Mouse (Mus musculus) C2C12 (cell line): ENCODE measurements around the gene Ndufs4. TPM values are rescaled to one million over a fixed set of nuclear protein-coding genes. Genes with fewer than 3 reads are reported as not detected.

ENCODE experiments used
- H3K27me3 ChIP-seq: one replicate; pipeline ENCODE4 v1.6.1; 2011; ENCODE audit not compliant: control insufficient read depth, insufficient read depth, insufficient read length
- H3K36me3 ChIP-seq: one replicate; pipeline ENCODE4 v1.6.1; 2011; ENCODE audit not compliant: control insufficient read depth, insufficient read depth
- H3K4me3 ChIP-seq: one replicate; pipeline ENCODE4 v1.5.1; 2011; ENCODE audit warnings: mild to moderate bottlenecking, control low read depth; ENCODE audit not compliant: poor library complexity, insufficient read depth, severe bottlenecking
- H3K79me2 ChIP-seq: one replicate; pipeline ENCODE4 v1.6.1; 2011; ENCODE audit not compliant: control insufficient read depth, insufficient read depth
- H3K79me3 ChIP-seq: one replicate; pipeline ENCODE4 v1.6.1; 2011; ENCODE audit warnings: low read depth, control low read depth
- H3ac ChIP-seq: one replicate; pipeline ENCODE3; 2011; ENCODE audit warnings: low read depth; ENCODE audit not compliant: control insufficient read depth, insufficient read length
- CEBPB ChIP-seq: IDR thresholded peaks from one replicate; pipeline ENCODE4 v1.6.1; 2011; ENCODE audit warnings: low read depth, mild to moderate bottlenecking, control low read depth, moderate library complexity
- CTCF ChIP-seq: IDR thresholded peaks from one replicate; pipeline ENCODE4 v1.5.1; 2011; ENCODE audit not compliant: control insufficient read depth, insufficient read depth, insufficient read length
- FOSL1 ChIP-seq: IDR thresholded peaks from one replicate; pipeline ENCODE4 v1.8.0; 2011; ENCODE audit warnings: mild to moderate bottlenecking, low read length; ENCODE audit not compliant: poor library complexity, insufficient read depth, severe bottlenecking
- MAX ChIP-seq: IDR thresholded peaks from one replicate; pipeline ENCODE4 v1.6.1; 2011; ENCODE audit warnings: mild to moderate bottlenecking, control low read depth
- MYOD1 ChIP-seq: IDR thresholded peaks from one replicate; pipeline ENCODE4 v1.6.1; 2011; ENCODE audit warnings: low read depth; ENCODE audit not compliant: control insufficient read depth, insufficient read length
- MYOG ChIP-seq: IDR thresholded peaks from one replicate; pipeline ENCODE4 v1.6.1; 2011; ENCODE audit not compliant: control insufficient read depth, insufficient read length; ENCODE audit errors: extremely low read depth
- USF1 ChIP-seq: IDR thresholded peaks from one replicate; pipeline ENCODE4 v1.6.1; 2011; ENCODE audit warnings: low read depth, mild to moderate bottlenecking, control low read depth, moderate library complexity
- long read RNA-seq, 2 experiments: library from polyadenylated mRNA; unstranded; transcript quantifications; one replicate each; pipeline ENCODE4 v2.0.0; 2019 to 2020
- polyA plus RNA-seq: library from polyadenylated mRNA; unstranded; fragments of >200 nt; fragmentation: generic; extraction: Trizol; gene quantifications from one replicate; pipeline ENCODE4 v1.2.1, GENCODE M21; 2012; ENCODE audit warnings: missing spikeins

The Ndufs4 gene
- polyA plus RNA-seq = 98.9 TPM
- long read RNA-seq, experiment 1, transcript Ndufs4-201 (5 exons, 1,698 nt) = major isoform, 70 of 82 reads
- long read RNA-seq, experiment 1, partial matches to known transcripts = 3 of 82 reads
- long read RNA-seq, experiment 1, other reads (novel, unspliced or antisense) = 1 of 82 reads
- long read RNA-seq, experiment 2, transcript Ndufs4-201 (5 exons, 1,698 nt) = major isoform, 23 of 25 reads
- long read RNA-seq, experiment 2, partial matches to known transcripts = 0 of 25 reads
- long read RNA-seq, experiment 2, other reads (novel, unspliced or antisense) = 0 of 25 reads

GRCm38 (mm10) chr13:114388211-114388965, at the start of gene Ndufs4:
TSS of gene Ndufs4 (minus strand) at chr13:114388258.
- H3K79me2 ChIP-seq = peaks cover 34% of the 10 kb centered on the region
- H3K4me3 ChIP-seq = peak within 1 kb of the TSS; percentile 80
- no peaks in the 10 kb centered on the region for H3K27me3 ChIP-seq
- H3ac ChIP-seq = peak within 1 kb of the TSS; percentile 91
- no peaks in the 10 kb centered on the region for H3K36me3 ChIP-seq
- TF ChIP-seq MAX (no peak), USF1 (no peak), MYOG (no peak), MYOD1 (no peak), FOSL1 (no peak), CTCF (no peak), CEBPB (no peak)
- peaks cover 26% of the 10 kb centered on the region for H3K79me3 ChIP-seq

DNA sequence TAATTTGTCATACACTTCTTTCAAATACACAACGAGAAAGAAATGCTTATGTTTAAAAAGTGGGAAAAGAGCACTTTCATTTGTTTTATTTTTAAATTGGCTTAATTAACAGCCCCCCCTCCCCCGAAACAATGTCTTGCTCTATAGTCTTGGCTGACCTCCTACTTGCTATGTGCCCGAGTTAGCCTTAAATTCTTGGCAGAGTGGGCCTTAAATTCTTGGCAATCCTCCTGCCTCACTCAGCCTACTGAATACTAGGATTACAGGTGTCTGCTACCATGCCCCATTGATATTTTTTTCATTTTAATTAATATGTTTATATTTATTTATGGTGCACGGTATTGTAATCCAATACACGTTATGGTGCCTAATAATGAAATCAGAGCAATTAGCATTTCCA, 44.4 kb upstream of the Ndufs4 start:
- Histone ChIP-seq H3ac (no peak overlapping the region), H3K79me2 (no peaks in the 10 kb centered on the region), H3K79me3 (no peaks in the 10 kb centered on the region), H3K4me3 (no peak overlapping the region), H3K27me3 (no peaks in the 10 kb centered on the region), H3K36me3 (no peaks in the 10 kb centered on the region)
- no peak for TF ChIP-seq USF1

GRCm38 (mm10) chr13:114425230-114425629, 37.2 kb upstream of the Ndufs4 start:
- Histone ChIP-seq H3K4me3 (no peak overlapping the region), H3ac (no peak overlapping the region), H3K27me3 (no peaks in the 10 kb centered on the region), H3K79me3 (no peaks in the 10 kb centered on the region), H3K36me3 (no peaks in the 10 kb centered on the region), H3K79me2 (no peaks in the 10 kb centered on the region)
- no peak for TF ChIP-seq MYOD1
- no peak for TF ChIP-seq MYOG
- no peak for TF ChIP-seq MAX
- TF ChIP-seq CEBPB = no peak
- no peak for TF ChIP-seq CTCF
- no peak for TF ChIP-seq USF1
- TF ChIP-seq FOSL1 = no peak

GRCm38 (mm10) chr13:114420235-114420634, 32.2 kb upstream of the Ndufs4 start:
- no peak overlapping the region for H3K4me3 ChIP-seq
- no peak for TF ChIP-seq USF1
- TF ChIP-seq FOSL1 = peak; percentile 80
- TF ChIP-seq CEBPB = no peak
- no peaks in the 10 kb centered on the region for H3K79me3 ChIP-seq
- no peak overlapping the region for H3ac ChIP-seq
- H3K36me3 ChIP-seq = no peaks in the 10 kb centered on the region
- no peaks in the 10 kb centered on the region for H3K27me3 ChIP-seq
- no peaks in the 10 kb centered on the region for H3K79me2 ChIP-seq

DNA sequence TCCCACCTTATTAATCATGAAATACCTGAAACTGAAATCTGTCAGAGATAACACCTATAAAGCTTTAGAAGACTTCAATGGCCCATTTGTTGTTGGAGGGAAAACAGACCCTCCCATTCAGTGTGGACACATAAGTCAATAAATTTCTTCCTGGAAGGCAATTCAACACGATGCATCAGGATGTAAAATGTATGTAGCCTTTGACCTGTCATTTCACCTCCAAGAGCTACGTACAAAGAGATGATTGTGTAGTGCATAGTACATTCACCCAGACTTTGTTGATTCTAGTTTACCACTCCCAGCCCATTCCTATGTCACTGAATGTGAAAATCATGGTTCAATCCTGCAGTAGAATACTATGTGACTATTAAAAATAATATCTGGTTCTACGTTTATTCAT, 31.3 kb upstream of the Ndufs4 start:
- Histone ChIP-seq H3K79me3 (no peaks in the 10 kb centered on the region), H3ac (no peak overlapping the region), H3K27me3 (no peaks in the 10 kb centered on the region), H3K4me3 (no peak overlapping the region), H3K36me3 (no peaks in the 10 kb centered on the region), H3K79me2 (no peaks in the 10 kb centered on the region)
- no peak for TF ChIP-seq MYOG
- TF ChIP-seq MYOD1 = no peak
- TF ChIP-seq FOSL1 = no peak
- no peak for TF ChIP-seq MAX
- no peak for TF ChIP-seq CTCF
- TF ChIP-seq CEBPB = no peak
- TF ChIP-seq USF1 = no peak

DNA sequence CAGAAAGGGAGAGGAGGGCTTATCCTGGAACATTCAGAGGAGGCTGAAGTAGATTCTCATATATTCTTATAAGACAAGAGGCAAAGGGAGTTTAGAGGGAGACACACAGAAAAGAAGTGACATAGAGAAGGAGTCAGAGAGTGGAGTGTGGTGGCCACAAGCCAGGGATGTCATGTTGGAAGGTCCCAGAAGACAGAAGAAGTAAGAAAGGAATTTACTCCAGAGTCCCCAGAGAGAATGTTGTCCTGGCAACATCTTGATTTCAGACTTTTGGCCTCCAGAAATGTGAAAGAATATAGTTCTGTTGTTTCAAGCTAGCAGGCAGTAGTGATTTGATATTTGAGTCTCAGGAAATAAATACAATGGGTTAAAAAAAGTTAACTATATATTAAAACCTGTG, 24.3 kb upstream of the Ndufs4 start:
- TF ChIP-seq USF1 (no peak), CEBPB (no peak), MAX (no peak), MYOD1 (no peak), CTCF (no peak), FOSL1 (no peak), MYOG (no peak)
- H3K79me2 ChIP-seq = no peaks in the 10 kb centered on the region
- H3K27me3 ChIP-seq = no peaks in the 10 kb centered on the region
- H3K36me3 ChIP-seq = no peaks in the 10 kb centered on the region
- H3K4me3 ChIP-seq = no peak overlapping the region
- no peaks in the 10 kb centered on the region for H3K79me3 ChIP-seq
- H3ac ChIP-seq = no peak overlapping the region
